Mouse (Mus musculus) embryonic fibroblast, embryonic 13.5 days (primary cell): ENCODE results near the gene Nup153.

Source experiments
- CTCF ChIP-seq: IDR thresholded peaks from 2 replicates; pipeline ENCODE4 v1.5.1; 2011; ENCODE audit warnings: mild to moderate bottlenecking, control low read depth, low read length, moderate library complexity, borderline replicate concordance; ENCODE audit not compliant: insufficient read depth
- POLR2A ChIP-seq: IDR thresholded peaks from 2 replicates; pipeline ENCODE4 v1.6.1; 2011; ENCODE audit warnings: low read depth, mild to moderate bottlenecking, control low read depth, low read length, moderate library complexity

GRCm38 (mm10) chr13:46651853-46652252, 75.9 kb downstream of the Nup153 start:
- TF ChIP-seq POLR2A (no peak), CTCF (no peak)
